Mouse (Mus musculus) c-Kit-positive CD71-negative TER-119-negative erythroid progenitor cells, embryonic 14.5 days (primary cell): Measurements from ENCODE around the gene Lrrc8b.

Experiments used
- DNase-seq: peaks from one replicate; pipeline ENCODE4 v3.0.0-alpha.2; 2013; ENCODE audit warnings: low read depth

Gene Lrrc8b

DNA sequence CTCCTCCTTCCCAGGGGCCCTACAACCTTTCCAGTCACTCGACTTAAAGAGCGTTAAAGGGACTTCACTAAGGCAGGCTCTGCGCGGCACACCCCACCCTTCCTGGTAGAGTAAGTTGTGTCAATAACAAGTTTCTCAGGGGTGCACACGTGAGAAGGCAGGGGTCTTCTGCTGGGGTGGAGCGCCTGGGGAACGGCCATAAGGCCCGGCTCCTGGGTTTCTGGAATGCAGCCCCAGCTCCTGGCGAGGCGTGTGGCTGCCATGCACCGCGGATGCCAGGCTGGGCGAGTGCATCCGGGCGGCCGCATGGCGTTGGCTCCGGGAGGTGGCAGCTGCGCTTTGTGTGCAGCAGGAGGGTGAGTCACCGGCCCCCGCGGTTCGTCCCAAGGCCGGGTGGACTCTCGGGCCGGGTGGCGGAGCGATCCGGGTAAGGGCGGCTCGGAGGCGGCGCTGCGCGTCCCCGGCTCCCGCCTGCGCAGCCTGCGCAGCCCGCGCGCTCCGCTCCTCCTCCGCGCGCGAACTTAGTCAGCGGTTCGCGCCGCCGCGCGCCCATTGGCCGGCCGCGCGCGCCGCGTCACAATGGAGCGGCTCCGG lies at the start of gene Lrrc8b:
Gene Lrrc8b (plus strand): TSS at position 578 of the 594 bp plus-strand sequence.
- DNase-seq, result peak; percentile 70

DNA sequence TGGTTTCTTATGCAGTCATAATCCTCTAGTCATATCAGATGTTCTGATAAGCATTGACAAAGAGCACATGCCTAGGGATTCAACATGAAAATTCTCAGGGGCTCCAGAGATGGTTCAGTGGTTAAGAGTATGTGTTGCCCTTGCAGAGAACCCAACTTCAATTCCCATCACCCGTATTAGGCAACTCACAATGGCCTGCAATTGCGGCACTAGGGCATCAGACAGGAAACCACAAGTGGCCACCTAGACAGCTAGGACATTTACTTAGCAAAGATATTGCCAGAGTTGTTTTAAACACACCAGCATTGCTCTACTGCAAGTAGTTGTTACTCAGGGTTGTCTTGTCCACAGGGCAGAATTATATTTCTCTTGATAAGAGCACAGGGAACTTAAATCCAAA lies 34.1 kb upstream of the Lrrc8b start:
- DNase-seq, result no peak

DNA sequence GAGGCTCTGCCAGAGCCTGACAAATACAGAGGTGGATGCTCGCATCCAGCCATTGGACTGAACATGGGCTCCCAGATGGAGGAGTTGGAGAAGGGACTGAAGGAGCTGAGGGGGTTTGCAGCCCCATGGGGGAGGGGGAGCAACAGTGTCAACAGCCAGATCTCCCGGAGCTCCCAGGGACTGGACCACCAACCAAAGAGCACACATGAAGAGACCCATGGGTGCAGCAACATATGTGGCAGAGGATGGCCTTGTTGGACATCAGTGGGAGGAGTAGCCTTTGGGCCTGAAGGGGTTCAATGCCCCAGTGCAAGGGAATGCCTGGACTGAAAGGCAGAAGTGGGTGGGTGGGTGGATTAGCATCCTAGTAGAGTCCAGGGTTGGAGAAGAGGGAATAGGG lies 25.2 kb upstream of the Lrrc8b start:
- DNase-seq, result no peak

DNA sequence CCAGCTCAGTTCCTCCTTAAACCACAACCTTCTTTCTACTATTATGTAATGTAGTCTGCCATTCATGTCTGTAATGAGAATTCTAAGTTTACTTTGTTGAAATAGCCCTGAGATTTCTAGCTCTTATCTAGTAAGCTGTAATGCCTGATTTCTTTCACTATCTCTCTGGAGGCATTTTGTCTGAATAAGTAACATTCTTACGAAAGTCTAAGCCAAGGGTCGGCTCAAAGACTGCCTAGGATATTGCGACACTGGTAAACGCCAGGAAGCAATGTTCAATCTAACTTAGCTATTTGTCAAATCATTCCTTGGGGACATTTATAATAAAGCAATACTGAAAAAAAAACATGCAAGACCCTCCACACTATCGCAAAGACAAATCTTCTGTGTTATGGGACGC lies 21.8 kb upstream of the Lrrc8b start:
- DNase-seq, result no peak

DNA sequence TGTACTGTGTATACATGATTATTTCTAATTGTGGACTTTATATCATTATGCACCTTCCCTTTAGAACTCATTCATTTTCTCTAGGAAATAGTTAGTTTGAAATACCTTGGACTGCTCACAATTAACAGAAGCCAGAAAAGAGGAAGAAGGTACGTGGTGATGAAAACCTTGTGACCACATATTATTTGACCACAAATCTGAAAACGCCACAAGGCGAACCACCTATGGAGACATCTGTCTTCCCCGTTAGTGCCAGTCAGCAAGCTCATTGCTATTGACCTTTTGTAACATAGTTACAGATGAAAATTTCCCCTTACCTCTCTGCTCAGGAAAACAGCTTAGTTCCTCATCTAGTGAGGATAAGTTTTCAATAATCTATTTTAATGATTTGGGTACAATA lies 20.4 kb upstream of the Lrrc8b start:
- no peak for DNase-seq

DNA sequence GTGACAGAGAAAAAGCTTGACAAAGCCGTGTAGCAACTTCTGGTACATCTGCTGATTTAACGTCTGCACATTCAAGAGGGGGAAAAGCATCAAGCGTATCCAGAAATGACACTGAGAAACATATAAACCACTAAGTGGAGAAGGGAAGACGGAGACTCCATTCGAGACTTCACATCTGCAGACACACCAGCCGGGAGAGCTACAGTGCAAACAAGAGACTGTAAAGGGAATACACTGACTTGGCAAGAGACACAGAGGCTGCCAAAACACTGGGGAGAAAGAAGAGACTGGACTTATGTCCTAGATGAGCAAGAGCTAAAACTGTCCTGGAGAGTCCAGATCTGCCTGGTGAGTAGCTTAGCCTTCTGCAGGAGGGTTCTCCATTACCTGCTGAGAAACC lies 16.6 kb upstream of the Lrrc8b start:
- no peak for DNase-seq

DNA sequence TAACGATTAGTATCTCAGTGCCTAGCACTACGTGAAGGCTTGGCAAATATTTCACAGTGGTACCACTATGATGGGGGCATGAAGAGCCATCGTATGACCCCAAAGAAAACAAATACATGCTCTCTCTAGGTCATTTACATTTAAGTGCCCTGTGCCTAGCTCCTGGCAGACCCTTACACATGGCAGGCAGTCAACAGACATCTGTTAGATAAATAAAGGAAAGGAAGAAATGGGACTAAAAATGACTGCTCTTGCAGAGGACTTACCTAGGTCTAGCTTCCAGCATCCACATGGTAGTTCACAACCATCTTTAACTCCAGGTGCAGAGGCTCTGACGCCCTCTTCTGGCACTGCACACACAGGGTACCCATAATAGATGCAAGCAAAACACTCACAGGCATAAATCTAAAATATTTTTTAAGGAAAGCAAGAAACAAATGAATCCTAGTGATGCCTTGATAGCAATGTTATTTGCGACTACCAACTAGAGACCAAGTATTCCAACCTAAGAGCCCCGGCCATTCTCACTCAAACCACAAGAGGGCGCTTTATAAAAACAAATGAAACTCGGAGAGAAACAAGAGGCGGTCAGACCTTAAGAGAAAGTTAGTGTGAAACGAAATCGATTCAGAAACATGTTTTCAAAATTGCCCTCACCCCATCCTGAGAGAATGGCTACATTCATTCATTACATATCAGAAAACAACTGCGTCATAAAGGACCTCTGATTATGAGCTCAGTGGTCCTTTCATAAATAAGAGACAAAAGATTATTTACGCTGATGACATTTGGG lies 15.7 kb upstream of the Lrrc8b start:
- DNase-seq, result peak; percentile 69

DNA sequence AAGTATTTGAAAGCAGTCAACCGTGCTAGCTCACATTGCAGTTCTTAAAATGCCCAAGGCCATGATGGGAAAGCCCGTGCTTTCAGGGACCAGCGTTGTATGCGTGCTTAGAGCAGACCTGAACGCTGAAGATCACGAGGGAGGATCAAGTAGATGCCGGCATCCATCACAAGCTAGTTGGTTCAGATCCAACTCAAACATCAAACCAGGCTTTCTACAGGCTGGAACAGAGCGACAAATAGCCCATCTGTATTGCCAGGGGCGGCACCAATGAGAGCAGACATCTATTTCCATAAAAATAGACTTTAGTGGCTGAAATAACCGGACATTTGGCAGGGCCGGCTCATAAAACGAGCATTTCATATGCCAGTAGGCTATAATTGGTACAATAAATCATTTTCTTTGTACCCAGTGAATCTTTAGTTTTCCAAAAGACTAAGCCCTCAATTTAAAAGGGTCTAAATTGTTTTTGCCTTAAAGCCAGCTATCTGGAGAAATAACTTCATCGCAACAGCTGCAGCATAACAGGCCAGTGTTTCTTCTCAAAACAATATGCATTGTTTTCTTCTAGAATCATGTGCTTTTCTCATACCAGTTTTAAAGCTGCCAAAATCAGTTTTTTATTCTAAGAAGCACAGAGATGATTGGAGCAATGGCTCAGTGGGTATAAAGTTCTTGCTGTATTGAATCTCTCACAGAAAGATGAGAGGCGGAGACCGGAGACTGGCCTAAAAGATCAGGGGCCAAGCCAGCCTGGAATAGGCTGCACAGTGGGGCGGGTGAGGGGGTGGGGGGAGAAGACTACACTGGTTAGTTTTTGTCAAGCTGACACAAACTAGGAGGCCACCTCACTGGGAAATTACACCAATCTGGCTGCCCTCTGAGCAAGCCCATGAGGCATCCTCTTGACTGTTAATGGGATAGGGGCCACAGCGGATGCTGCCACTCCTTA lies 14.9 kb upstream of the Lrrc8b start:
- DNase-seq, result no peak

DNA sequence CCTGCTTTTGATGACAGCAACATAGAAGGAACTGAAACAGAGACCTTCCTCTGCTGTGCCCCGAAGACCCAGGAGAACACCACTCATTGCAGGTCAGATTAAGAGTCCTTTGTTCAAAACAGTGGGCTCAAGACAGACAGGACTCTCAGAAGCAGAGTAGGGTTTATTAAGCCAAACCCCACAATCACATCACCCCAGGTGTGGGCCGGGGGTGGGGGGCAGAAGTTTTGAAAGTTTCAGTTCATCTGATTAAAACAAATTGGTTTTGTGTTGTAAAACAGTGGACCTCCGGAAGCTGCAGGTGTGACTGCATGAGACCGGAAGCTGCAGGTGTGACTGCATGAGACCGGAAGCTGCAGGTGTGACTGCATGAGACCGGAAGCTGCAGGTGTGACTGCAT lies 14.0 kb upstream of the Lrrc8b start:
- no peak for DNase-seq

DNA sequence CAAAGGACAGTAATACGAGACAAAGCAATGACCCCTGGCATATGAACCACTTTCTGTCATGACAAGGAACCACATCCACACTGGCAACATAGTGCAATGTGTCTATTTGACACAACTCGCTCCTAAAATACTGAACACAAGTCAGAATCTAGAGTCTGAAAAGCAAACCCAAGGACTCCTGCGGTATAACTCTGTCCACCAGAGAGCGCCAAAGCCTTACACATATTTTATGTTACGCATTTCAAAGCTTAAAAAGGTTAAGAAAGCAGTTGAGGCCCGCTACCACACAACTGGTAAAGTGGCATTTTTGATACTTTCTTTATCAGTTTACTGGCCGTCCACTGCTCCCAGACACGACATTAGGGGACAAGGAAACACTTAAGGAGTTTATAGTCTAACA lies 10.6 kb upstream of the Lrrc8b start:
- DNase-seq, result peak; percentile 71

DNA sequence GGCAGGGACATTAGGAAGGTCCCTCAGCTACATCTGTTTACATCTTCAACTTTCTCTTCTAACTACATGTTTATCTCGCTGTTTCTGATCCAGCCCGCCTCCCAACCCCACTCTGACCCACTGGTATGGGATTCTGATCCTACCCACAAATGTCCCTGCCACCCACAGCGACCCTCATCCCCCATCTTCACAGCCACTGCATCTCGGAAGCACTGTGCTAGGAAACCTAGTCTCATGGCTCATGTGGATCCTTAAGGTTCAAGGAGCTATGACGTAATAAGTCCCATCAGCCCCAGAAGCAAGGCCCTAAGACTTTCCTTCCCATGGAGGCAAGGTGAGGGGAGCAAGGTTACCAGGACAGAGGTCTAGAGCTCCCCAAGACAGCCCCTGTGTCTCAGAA lies 7.9 kb upstream of the Lrrc8b start:
- DNase-seq, result no peak

DNA sequence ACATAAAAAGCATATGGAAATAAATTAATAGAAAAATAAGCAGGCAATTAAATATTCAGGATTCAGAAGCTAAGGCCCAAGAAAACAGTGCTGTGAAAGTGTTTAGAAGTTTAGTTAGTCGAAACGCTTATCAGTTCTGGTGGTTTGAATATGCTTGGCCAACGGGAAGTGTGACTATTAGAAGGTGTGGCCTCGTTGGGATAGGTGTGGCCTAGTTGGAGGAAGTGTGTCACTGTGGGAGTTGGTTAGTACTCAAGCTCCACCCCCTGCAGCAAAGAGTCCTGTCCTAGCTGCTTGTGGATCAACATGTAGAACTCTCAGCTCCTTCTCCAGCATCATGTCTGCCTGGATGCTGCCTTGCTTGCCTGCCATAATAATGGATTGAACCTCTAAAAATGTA lies 6.5 kb upstream of the Lrrc8b start:
- peak; percentile 52 for DNase-seq

DNA sequence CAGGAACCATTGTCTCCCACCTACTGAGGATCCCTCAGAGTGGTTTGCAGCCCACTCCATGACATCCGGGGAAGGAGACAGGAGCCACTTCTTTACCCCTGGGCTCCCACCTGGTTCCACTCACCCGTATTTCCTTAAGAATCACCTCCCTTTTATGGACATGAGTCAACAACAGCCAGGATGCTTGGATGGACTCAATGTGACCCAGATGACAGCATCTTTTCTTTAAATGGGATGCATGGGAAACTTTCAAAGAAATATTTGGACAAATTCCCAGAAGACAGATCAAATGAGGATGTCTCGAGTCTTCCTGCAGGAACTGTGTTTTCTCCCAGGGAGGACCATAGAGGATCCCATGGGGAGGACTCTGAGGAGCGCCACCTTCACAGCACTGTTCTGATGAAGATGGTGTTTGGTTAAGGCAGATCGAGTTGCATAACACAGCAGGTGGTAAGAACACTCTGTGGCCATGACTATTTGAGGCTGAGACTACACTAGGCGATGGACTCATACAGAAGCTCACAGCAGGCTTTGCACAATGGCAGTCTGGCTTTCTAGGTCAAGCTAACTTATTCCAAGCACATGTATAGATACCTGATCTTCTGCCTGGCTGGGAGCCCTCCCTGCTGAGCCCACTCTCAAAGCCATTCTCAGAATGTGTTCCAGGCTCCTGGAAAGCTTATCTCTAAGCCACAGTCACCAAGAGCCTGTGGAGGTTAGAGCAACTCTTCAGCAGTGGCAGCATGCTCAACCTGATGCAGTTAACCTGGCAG lies 4.9 kb upstream of the Lrrc8b start:
- no peak for DNase-seq

DNA sequence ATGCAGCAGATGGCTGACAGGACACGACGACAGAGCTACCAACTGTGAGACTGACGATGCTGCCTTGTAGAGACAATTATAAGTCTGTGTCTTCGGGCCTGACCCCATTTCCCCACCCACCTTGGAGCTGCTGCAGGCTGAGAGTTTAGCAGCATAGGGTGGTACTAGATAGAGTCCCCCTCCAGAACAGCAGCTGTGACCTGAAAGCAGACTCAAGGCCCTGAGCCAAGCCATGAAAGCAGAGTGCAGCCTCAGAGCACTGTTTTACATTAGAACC lies 4.3 kb upstream of the Lrrc8b start:
- no peak for DNase-seq

DNA sequence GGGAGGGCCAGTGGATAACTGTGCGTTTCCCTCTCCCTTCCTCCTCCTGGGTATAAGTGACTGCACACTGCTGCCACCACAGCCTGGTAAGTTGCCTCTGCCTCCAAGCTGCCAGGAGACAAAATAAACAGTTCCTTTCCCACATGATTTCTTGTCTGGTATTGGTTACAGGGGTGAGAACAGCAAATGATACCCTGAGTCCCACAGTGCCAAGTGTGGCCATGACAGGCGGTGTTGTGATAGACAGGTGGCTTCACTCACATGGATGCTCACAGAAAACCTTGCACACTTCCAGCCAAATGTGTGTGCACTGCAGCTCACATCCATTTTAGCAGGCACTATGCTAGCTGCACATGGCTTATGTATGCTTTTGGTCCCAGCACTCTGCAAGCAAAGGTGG lies 3.8 kb upstream of the Lrrc8b start:
- DNase-seq, result no peak

DNA sequence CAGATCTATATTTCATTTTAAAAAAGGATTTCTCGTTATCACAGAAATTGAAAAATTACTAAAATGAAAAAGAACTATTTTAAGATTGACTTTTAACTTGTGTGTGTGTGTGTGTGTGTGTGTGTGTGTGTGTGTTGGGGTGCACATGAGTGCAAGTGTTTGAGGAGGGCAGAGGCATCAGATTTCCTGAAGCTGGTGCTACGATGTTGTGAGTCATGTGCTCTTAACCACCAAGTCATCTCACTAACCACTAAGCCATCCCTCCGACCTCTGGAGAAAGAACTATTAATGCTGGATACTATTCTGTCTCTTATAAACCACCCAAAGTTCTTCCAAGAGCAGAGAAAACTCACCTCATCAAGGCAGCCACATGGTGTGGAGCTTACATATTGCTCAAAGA lies 2.9 kb upstream of the Lrrc8b start:
- DNase-seq, result no peak

DNA sequence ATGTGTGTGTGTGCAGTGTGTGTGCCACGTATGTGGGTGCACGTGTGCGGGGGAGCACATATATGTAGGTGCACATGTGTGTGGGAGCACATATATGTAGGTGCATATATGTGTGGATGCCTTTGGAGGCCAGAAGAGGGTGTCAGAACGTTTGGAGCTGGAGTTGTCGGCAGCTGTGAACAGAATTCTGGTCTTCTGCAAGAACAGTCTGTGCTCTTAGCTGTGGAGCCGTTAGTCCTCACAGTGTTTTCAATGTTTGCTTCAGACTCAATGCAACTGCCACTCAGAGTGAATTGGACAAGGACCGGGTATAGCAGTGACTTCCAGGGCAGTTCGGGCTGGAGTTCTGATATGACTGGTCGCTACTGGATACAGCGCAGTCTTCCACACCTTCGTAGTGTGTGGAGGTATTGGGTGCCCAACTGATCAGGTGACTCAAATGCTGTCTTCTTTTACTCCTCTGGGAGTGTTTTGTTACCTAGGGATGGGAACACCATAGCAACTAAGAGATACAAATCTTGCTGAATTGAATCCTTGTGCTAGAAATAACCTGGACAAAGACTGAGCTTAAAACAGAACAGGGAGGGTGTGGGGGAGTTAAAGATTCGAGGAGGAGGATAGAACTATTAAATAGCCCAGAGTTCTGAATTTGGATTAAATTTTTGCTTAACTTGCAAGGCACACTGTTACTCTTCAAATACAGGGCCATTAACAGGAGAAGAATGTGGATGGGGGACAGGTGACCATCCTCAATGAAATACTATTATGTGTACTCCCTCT lies 1.0 kb upstream of the Lrrc8b start:
- no peak for DNase-seq

DNA sequence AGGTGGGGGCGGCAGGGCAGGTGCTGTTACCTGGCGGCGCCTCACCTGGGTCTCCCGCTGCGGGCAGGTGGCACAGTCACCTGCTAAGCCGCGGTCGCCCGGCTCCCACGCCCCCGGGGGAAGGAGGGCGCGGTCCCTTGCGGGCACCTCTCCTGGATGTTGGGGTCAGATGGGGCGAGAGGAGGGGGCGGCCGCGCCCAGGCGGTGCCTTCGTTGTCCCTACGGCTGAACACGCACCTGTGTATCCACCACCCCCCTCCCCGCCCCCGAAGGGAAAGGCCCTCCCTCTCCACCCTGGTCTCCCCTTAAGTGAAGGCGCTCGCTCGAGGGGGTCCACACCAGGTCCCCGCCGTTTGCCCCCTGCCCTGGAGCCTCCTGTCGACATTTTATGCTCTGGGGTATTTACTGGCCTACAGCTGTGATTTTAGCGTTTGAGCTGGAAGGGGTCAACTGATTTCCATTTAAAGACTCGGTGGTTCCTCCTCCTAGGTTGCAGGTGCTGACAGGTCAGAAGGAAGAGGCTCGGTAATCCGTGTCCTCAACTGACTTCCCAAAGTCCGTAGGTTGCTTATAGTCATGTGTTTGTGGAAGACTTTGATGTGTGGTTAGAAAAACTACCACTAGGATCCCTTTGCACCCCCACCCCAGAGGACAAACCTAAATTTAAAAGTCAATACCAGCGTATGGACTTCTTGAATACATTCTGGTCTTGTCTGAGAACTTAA lies 538 bp downstream of the Lrrc8b start:
- DNase-seq, result no peak

DNA sequence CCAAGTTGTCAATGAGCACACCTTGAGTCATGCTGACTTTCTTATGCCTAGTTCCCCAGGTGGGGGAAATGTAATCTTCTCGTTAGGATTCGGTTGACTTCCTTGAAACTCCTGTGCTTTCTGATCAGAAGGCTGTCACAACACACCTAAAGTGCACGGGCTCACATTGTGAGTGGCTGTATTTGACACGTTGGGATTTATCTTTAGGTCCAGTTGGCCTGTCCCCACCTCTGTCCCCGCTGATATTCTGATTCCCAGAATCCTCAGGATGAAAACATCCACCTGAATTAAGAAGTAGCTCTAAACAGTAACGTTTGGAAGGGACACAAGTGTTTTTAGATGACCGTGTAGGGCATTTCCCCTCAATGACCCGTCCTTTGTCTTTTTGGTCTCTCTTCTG lies 1.6 kb downstream of the Lrrc8b start:
- DNase-seq, result no peak

DNA sequence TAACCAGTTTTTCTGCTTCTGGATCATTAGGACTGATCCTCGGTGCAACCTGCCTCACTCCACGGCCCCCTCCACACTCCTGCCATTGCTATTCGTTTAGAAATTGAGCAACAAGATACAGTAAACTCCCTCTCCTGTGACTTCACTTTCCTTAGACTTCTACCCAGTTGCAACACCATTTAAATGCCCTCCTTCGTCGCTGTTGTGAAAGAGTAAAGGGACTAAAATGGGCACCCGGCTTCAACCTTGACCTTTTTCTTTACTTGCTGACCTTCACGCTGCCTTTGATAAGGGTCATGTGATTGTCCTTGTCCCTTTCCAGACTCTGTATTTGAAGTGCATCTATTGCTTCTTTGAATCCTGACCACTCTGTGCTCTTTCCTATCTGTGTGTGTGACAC lies 2.8 kb downstream of the Lrrc8b start:
- DNase-seq, result no peak

DNA sequence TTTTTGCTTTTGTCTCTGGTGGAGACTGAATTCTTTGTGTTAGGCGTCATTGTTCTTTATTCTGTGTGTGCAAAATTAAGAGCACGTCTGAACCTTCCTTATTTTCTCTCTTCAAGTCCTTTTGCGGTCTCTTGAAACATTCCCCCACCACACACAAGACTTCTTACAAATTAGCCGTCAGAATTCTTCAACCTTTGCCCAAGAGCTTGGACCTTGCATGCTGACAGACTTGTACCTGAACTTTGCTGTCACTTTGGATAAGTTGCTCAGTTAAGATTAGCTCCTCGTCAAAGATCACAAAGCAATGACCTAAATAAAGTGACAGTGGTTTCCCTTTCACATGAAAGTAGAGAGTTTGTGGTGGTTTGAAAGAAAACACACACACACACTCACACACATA lies 3.3 kb downstream of the Lrrc8b start:
- no peak for DNase-seq
